ENCODE assay signal across 8 mouse cellular contexts in the genomic region with DNA sequence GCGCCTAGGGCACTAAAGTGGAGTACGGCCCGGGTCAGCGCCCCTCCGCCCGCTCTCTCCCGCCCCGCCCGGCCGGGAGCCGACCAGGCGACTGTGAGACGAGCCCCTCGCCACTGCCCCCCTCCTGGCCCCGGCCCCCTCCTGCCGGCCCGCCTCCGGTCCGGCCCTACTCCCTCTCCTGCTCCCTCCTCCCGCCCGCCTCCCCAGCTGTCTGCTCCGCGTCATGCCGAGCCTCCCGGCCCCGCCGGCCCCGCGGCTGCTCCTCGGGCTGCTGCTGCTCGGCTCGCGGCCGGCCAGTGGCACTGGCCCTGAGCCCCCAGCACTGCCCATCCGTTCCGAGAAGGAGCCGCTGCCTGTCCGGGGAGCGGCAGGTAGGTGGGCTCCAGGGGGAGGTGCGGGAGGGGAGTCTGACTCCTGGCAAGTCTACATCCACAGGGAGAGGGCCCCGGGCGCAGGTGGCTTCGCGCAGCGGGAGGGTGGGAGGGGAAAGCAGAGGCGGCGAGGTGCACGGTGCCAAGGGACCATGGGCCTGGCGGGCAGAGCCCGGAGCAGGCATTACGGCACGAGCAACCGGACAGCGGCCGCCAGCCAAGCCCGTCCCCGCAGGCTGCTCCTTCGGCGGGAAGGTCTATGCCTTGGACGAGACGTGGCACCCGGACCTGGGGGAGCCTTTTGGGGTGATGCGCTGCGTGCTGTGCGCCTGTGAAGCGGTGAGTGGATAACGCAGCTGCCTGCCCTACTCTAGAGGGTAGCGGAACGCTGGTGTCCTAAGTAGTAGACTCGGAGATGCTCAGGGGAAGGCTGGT. TPM values are rescaled to one million over a fixed set of nuclear protein-coding genes. Genes with fewer than 3 reads are reported as not detected.
DNase-seq lines count a peak whose midpoint lies in the region; ATAC-seq and TF ChIP-seq lines count a peak whose summit lies in the region.

A gene (plus strand): TSS at position 203 of the 806 bp plus-strand sequence.

- peaks cover 12% of the 10 kb centered on the region for H3K4me1 ChIP-seq in hindbrain, embryonic 16.5 days (ENCODE audit: control insufficient read depth, insufficient read depth, low read depth, low read length)
- H3K4me1 ChIP-seq in limb, embryonic 11.5 days (ENCODE audit: control insufficient read depth, insufficient read depth, low read length): peaks cover 10% of the 10 kb centered on the region; the same call in 1 of the 2 replicates
- peaks cover 18% of the 10 kb centered on the region for H3K4me1 ChIP-seq in midbrain, embryonic 11.5 days (ENCODE audit: control insufficient read depth, insufficient read depth, low read length)

- peak; percentile 60 for ATAC-seq in frontal cortex, adult (ENCODE audit: low TSS enrichment)
- peak; percentile 76 for ATAC-seq in hindbrain, embryonic 16.5 days
- ATAC-seq in limb, embryonic 11.5 days (ENCODE audit: insufficient number of reproducible peaks, low FRiP score, low TSS enrichment, low read depth): peak; percentile 77
- peak; percentile 90 for ATAC-seq in midbrain, embryonic 11.5 days (ENCODE audit: low FRiP score)

- peak within 1 kb of the TSS; percentile 92 for H3K4me3 ChIP-seq in gastrocnemius, adult 2 months
- H3K4me3 ChIP-seq in hindbrain, embryonic 16.5 days (ENCODE audit: low read length): peak within 1 kb of the TSS; percentile 80
- peak within 1 kb of the TSS; percentile 68 for H3K4me3 ChIP-seq in limb, embryonic 11.5 days (ENCODE audit: low read depth, low read length)
- H3K4me3 ChIP-seq in midbrain, embryonic 11.5 days (ENCODE audit: low read depth, low read length): peak within 1 kb of the TSS; percentile 63

- peaks cover 9% of the 10 kb centered on the region for H3K36me3 ChIP-seq in hindbrain, embryonic 16.5 days (ENCODE audit: control insufficient read depth, insufficient read depth, low read length)
- no peaks in the 10 kb centered on the region for H3K36me3 ChIP-seq in limb, embryonic 11.5 days (ENCODE audit: control insufficient read depth, insufficient read depth, low read length)
- H3K36me3 ChIP-seq in midbrain, embryonic 11.5 days (ENCODE audit: control insufficient read depth, insufficient read depth, low read length): no peaks in the 10 kb centered on the region

- WGBS in hindbrain, embryonic 16.5 days: under 1% methylated on average over 51 of the region's 70 CpGs
- WGBS in limb, embryonic 11.5 days: 0% methylated on average over 51 of the region's 70 CpGs
- under 1% methylated on average over 62 of the region's 70 CpGs for WGBS in midbrain, embryonic 11.5 days

- H3K27ac ChIP-seq in gastrocnemius, adult 2 months: peak within 1 kb of the TSS; percentile 91
- peak within 1 kb of the TSS; percentile 81 for H3K27ac ChIP-seq in hindbrain, embryonic 16.5 days (ENCODE audit: low read depth, low read length)
- 0 out of 2 replicates have a peak within 1 kb of the TSS, but pooled peaks have one; percentile 8 for H3K27ac ChIP-seq in limb, embryonic 11.5 days (replicated peaks; ENCODE audit: low read depth, low read length)
- H3K27ac ChIP-seq in midbrain, embryonic 11.5 days (ENCODE audit: low read depth, low read length): peak within 1 kb of the TSS; percentile 61

- no peak for DNase-seq in frontal cortex, postnatal 25 days (ENCODE audit: low spot score in 2 of 2)
- DNase-seq in cerebellum, adult 9-11 months: peak; percentile 84
- DNase-seq in gastrocnemius, adult 2 months: peak; percentile 88
- peak; percentile 78 for DNase-seq in limb, embryonic 11.5 days (ENCODE audit: low spot score)
- peak; percentile 95 for DNase-seq in midbrain, embryonic 11.5 days (ENCODE audit: low spot score, missing footprints)
- DNase-seq in urinary bladder, postnatal 25 days (ENCODE audit: low spot score): peak; percentile 55

- H3K4me2 ChIP-seq in hindbrain, embryonic 16.5 days (ENCODE audit: low read length): peak within 1 kb of the TSS; percentile 83
- H3K4me2 ChIP-seq in limb, embryonic 11.5 days (ENCODE audit: low read depth, severe bottlenecking): peak within 1 kb of the TSS; percentile 99
- peak within 1 kb of the TSS; percentile 98 for H3K4me2 ChIP-seq in midbrain, embryonic 11.5 days

- intact Hi-C loops in gastrocnemius, adult 2 months (cut with DNase I): no loop called here

- TF ChIP-seq CTCF in gastrocnemius, adult 2 months (IDR thresholded peaks at IDR 0.05): no peak

- no peaks in the 10 kb centered on the region for H3K9me3 ChIP-seq in hindbrain, embryonic 16.5 days (ENCODE audit: control insufficient read depth, low read length)
- no peaks in the 10 kb centered on the region for H3K9me3 ChIP-seq in limb, embryonic 11.5 days (ENCODE audit: control insufficient read depth, low read length)
- no peaks in the 10 kb centered on the region for H3K9me3 ChIP-seq in midbrain, embryonic 11.5 days (ENCODE audit: control insufficient read depth, low read length)

- peak within 1 kb of the TSS; percentile 84 for H3K9ac ChIP-seq in hindbrain, embryonic 16.5 days (ENCODE audit: low read depth, low read length)
- peak within 1 kb of the TSS; percentile 81 for H3K9ac ChIP-seq in limb, embryonic 11.5 days (ENCODE audit: low read length)
- H3K9ac ChIP-seq in midbrain, embryonic 11.5 days (ENCODE audit: low read length): peak within 1 kb of the TSS; percentile 80

- peaks cover 15% of the 10 kb centered on the region for H3K27me3 ChIP-seq in hindbrain, embryonic 16.5 days (replicated peaks; ENCODE audit: control insufficient read depth, insufficient read depth, low read length)
- H3K27me3 ChIP-seq in limb, embryonic 11.5 days (ENCODE audit: control insufficient read depth, insufficient read depth, low read length): peaks cover 24% of the 10 kb centered on the region
- H3K27me3 ChIP-seq in midbrain, embryonic 11.5 days (ENCODE audit: control insufficient read depth, insufficient read depth, low read length): peaks cover 27% of the 10 kb centered on the region

RNA-seq across cellular contexts. Expression of the gene that starts here (rescaled TPM):
- total RNA-seq in gastrocnemius, adult 2 months (2021): 1 to 10 TPM; 2.9 to 3.6 TPM
- polyA plus RNA-seq in hindbrain, embryonic 16.5 days (2015; fragmentation: Nextera tagmentation; extraction: Ambion mirVana): 7.3 and 7.5 TPM in 2 replicates
- polyA plus RNA-seq in limb, embryonic 11.5 days (2014; fragmentation: Nextera tagmentation; extraction: Ambion mirVana): 2.0 and 3.4 TPM in 2 replicates
- 2.6 and 2.7 TPM in 2 replicates for polyA plus RNA-seq in midbrain, embryonic 11.5 days (2014; fragmentation: Nextera tagmentation; extraction: Ambion mirVana)

Comparison
In these comparisons a context has a peak if more than half of its experiments do, and no peak if none do; other contexts are left out.
1. DNase-seq: peak in cerebellum, adult 9-11 months (single experiment), gastrocnemius, adult 2 months (single experiment), limb, embryonic 11.5 days (single experiment), midbrain, embryonic 11.5 days (single experiment) and urinary bladder, postnatal 25 days (single experiment); none in frontal cortex, postnatal 25 days (0 of 2).
2. H3K27ac ChIP-seq: peak in every context shown above with its lines; median percentile 91 in gastrocnemius, adult 2 months; 81 in hindbrain, embryonic 16.5 days; 61 in midbrain, embryonic 11.5 days; 8 in limb, embryonic 11.5 days.
3. Peak in every context shown above with its lines, with median percentiles within 50 percentile points of each other: ATAC-seq, H3K4me3 ChIP-seq, H3K4me2 ChIP-seq and H3K9ac ChIP-seq.